Mouse (Mus musculus) spleen, adult 18-20 months (tissue): ENCODE measurements around the gene Psmb10.
"Not testable (repeated sequence)": the region's sequence is repeated elsewhere in the genome, so short reads cannot be mapped to it uniquely, and the experiment has no call there.

Experiments
- DNase-seq, 2 experiments: peaks; one replicate each; pipeline ENCODE4 v3.0.0; 2022; ENCODE audit warnings: mixed read lengths in 2 of 2

The Psmb10 gene

DNA sequence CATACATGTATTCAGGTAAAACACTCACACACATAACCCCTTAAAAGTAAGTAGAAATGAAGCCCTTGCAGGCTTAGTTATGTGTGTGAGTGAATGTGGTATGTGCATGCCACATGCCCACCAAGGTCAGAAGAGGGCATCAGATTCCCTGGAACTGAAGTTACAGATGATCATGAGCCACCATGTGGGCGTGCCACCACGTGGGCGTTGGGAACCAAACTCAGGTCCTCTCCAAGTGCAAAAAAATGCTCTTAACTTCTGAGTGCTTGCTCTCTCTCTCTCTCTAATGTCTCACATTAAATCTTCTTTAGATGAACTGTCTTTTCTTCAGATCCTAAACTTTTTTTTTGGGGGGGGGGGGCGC, at the start of gene Psmb10:
TSS of gene Psmb10 (minus strand) at position 139 of the 364 bp plus-strand sequence.
- DNase-seq = no peak

DNA sequence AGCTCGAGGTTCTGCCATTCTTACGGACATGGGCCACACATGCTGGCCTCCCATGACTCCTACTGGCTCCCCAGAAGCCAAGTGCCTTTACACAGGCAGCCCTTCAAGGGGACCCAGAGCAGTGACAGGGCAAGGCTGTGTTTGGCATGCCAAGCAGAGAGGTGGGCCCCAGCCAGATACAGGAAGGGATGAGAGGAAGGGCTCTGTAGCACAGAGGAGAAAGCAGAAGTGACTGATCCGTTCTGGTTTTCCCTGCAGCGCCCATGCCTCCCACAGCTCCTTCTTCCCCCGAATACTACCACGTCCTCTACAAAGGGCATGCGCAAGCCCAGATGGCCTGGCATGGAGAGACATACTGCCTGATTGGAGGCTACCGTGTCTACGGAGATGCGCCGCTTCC, 45.2 kb upstream of the Psmb10 start:
- not testable (repeated sequence) for DNase-seq

- no peak for DNase-seq
These were observed 42.9 kb upstream of the Psmb10 start for GRCm38 (mm10) chr8:105981146-105981545.

GRCm38 (mm10) chr8:105979325-105979724, 41.1 kb upstream of the Psmb10 start, which contains the start of gene Dpep3:
Gene Dpep3 (minus strand): TSS chr8:105979429.
- DNase-seq = no peak

- no peak for DNase-seq
These were observed 37.1 kb upstream of the Psmb10 start for GRCm38 (mm10) chr8:105975363-105975762.

- no peak for DNase-seq
These were observed 32.9 kb upstream of the Psmb10 start for GRCm38 (mm10) chr8:105971019-105971720.

DNA sequence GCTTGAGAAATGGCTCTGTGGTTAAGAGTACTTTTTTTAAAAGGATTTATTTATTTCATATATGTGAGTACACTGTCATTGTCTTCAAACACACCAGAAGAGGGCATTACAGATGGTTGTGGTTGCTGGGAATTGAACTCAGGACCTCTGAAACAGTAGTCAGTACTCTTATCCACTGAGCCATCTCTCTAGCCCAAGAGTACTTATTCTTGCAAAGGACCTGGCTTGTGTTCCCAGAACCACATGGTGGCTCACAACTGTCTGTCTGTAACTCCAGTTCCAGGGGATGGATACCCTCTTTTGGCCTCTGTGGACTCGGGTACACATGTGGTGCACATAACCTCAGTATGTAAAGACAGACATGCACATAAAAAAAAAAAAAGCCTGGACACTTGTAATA, 31.1 kb upstream of the Psmb10 start:
- DNase-seq = no peak

GRCm38 (mm10) chr8:105966692-105967311, 28.6 kb upstream of the Psmb10 start:
- DNase-seq = no peak

GRCm38 (mm10) chr8:105965905-105966341, 27.7 kb upstream of the Psmb10 start, which contains the start of gene Slc12a4:
Gene Slc12a4 (minus strand): TSS chr8:105966097.
- DNase-seq = peak; percentile 69 to 78

GRCm38 (mm10) chr8:105965266-105965904, 27.1 kb upstream of the Psmb10 start:
- DNase-seq = peak; percentile 14 to 31

- no peak for DNase-seq
These were observed 26.4 kb upstream of the Psmb10 start for GRCm38 (mm10) chr8:105964506-105965265.

GRCm38 (mm10) chr8:105961536-105961935, 23.3 kb upstream of the Psmb10 start:
- no peak for DNase-seq

DNA sequence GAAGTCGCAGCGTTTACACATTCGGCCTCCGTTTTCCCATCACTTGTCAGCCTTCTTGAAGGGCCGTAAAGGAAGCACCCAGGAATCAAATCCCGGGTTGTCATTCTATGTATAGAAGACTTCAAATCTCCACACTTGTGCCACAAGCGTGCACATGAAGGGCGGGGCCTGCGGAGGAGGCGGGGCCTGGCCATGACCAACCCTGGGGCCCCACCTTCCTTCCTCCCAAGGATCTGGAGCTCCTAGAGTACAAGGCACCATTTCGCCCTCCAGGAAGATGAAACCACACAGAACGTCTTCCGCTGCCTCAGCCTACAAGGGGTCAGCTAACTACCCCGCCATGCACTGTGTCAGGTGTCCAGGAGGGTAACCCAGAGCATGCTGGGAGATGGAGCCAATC, 22.9 kb upstream of the Psmb10 start:
- no peak for DNase-seq

- DNase-seq = no peak
These were observed 21.1 kb upstream of the Psmb10 start for GRCm38 (mm10) chr8:105959350-105959749.

DNA sequence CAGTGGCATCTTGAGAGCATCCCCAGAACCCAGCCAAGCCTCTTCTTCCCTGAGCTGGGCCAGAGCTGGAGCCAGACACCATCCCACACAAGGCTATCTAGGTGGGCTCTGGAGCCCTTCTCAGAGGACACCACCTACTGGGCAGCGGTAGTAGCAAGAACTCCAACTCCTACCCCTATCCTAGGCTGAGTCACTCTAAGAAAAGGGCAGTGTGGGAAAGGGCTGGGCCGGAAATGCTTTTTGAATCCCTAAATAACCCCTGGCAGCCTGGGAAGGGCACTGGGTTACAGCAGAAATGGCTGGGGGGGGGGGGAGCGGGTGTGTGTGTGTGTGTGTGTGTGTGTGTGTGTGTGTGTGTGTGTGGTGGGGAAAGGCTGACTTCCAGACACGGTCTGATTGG, 19.6 kb upstream of the Psmb10 start:
- no peak for DNase-seq

DNA sequence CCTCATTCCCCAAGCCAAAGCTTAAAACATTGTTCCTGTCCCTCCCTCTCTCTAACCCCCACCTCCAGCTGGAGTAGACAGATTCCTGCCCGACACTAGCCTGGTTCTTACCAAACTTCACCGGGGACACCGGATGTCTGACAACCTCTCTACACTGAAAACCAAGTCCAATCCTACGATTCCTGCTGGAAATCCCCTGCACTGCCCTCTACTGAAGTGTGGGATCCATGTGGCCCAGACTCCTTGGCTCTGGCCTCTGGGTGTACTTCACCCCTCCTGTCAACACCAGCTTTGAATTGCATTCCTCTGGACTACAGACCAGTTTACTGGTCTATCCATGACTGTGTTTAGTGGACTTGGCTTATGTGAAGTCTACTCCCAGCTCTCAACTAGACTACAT, 18.3 kb upstream of the Psmb10 start:
- no peak for DNase-seq

GRCm38 (mm10) chr8:105951057-105951659, 12.9 kb upstream of the Psmb10 start:
- no peak for DNase-seq

- no peak for DNase-seq
These were observed 11.1 kb upstream of the Psmb10 start for GRCm38 (mm10) chr8:105949350-105949749.

DNA sequence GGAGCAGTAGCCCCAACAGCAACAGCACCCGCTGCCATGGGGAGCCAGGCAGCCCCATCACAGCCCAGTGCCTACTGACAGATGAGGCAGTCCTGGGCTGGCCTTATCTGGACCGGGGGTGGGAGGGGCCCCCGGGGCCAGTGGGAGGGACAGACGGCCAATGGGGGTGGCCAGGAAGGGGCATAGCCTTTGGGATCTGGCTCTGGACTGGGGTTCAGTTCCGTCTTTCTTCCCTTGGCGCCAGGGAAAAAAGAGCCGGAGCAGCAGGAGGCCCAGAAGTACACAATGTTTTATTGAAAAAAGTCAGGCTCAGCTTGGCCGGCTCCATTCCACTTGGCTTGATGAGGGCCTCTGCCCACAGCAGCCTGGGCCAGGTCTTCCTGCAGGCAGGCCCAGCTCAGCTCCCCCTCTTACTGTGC, 5.1 kb upstream of the Psmb10 start, which contains the start of gene Lcat:
TSS of gene Lcat (minus strand) at position 62 of the 419 bp plus-strand sequence.
- DNase-seq = no peak

- no peak for DNase-seq
These were observed 4.3 kb upstream of the Psmb10 start for GRCm38 (mm10) chr8:105942542-105942941.

DNA sequence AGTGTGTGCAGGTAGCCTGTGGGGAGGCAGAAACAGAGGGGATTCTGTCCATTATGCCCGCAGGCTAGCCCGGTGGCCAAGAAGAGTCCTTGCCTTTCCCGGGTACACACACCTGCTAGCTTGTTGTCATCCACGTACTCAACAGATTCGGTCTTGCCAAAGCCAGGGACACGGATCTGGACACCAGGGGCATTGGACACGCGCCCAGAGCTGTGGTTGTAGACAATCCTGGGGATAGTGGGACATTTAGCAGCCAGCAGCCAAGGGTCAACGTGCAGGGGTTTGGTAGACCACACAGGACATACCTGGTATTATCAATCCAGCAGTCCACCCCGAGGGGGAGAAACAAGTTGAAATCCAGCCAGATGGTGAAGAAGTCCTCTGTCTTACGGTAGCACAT, 3.8 kb upstream of the Psmb10 start:
- no peak for DNase-seq

DNA sequence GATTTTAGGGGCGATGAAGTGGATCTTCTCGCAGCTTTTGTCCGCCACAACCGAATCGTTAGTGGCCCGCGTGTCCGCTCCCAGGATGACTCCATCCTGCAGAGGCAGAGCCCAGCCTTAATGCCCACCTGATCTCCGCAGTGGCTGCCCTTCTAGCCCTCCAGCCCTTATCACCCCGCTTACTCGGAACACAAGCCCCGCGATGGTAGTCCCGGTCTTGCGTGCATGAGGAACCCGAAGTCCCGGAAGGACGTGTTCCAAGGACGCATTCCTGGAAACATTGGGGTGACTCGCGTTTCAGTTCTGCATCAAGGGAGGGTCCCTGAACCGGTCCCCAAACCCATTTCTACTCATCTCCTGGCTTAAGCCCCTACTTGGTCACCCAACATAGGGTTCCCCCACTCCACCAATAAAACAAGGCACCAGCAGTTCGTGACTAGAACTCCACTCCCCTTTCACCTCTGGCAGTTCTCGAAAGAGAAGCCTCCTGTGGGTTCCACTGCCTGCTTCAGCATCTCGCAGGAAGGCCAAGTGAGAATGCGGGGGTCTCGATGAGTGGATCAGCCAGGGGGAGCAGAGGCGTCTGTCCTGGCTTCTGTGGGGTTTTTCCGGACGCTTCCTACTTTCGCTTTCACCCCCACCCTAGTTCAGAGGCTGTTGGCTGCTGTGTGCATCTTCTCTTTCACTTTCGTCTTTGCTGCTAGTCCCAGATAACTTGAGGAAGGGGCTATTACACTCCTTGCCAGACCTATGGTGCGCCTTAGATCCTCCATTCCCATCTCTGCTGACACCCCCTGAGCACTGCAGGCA, 543 bp downstream of the Psmb10 start:
- peak; percentile 47 to 57 for DNase-seq
